Mouse (Mus musculus) heart, embryonic 15.5 days (tissue): ENCODE data around the gene Xpr1. TPM values are rescaled to one million over a fixed set of nuclear protein-coding genes. Genes with fewer than 3 reads are reported as not detected.
"Not testable (repeated sequence)": the region's sequence is repeated elsewhere in the genome, so short reads cannot be mapped to it uniquely, and the experiment has no call there.

Experiments used
- ATAC-seq: fragments of 200-750 bp; cut with Nextera tagmentation; replicated peaks from 2 replicates; pipeline ENCODE4 v1.8.0; 2017; ENCODE audit warnings: low read depth, moderate TSS enrichment; ENCODE audit not compliant: insufficient number of reproducible peaks, insufficient read depth, low FRiP score
- H3K27ac ChIP-seq: fragments of 300-500 bp; sonication (generic); 2 replicates; pipeline ENCODE4 v1.5.1; 2015; ENCODE audit warnings: mild to moderate bottlenecking, inconsistent platforms
- H3K27me3 ChIP-seq: fragments of 300-500 bp; sonication (generic); 2 replicates; pipeline ENCODE4 v1.6.1; 2015; ENCODE audit warnings: inconsistent platforms
- H3K36me3 ChIP-seq: fragments of 300-500 bp; sonication (generic); 2 replicates; pipeline ENCODE4 v1.6.1; 2015; ENCODE audit warnings: mild to moderate bottlenecking, inconsistent platforms
- H3K4me1 ChIP-seq: fragments of 300-500 bp; sonication (generic); replicated peaks from 2 replicates; pipeline ENCODE4 v1.6.1; 2015; ENCODE audit warnings: inconsistent platforms
- H3K4me2 ChIP-seq: fragments of 300-500 bp; sonication (generic); 2 replicates; pipeline ENCODE4 v1.6.1; 2015; ENCODE audit warnings: inconsistent platforms, mild to moderate bottlenecking, moderate library complexity
- H3K4me3 ChIP-seq: fragments of 300-500 bp; sonication (generic); 2 replicates; pipeline ENCODE4 v1.5.1; 2015; ENCODE audit warnings: mild to moderate bottlenecking, inconsistent platforms
- H3K9ac ChIP-seq: fragments of 300-500 bp; sonication (generic); 2 replicates; pipeline ENCODE4 v1.6.1; 2015; ENCODE audit warnings: mild to moderate bottlenecking, inconsistent platforms
- H3K9me3 ChIP-seq: fragments of 300-500 bp; sonication (generic); replicated peaks from 2 replicates; pipeline ENCODE4 v1.6.1; 2016; ENCODE audit warnings: inconsistent platforms
- WGBS: fragments of 180-500 bp; shearing (Covaris S2); methylation state at CpG from one replicate; pipeline ENCODE4 v1.1.7; 2015; ENCODE audit warnings: mixed read lengths; 5-methylcytosine and 5-hydroxymethylcytosine counted together
- polyA plus RNA-seq: library from polyadenylated mRNA; unstranded; fragments of >200 nt; fragmentation: Nextera tagmentation; extraction: Ambion mirVana; gene quantifications from 2 replicates; pipeline ENCODE4 v1.2.1, GENCODE M21; 2015

Gene Xpr1
- polyA plus RNA-seq, 1 experiment from 2014 or later = 8.9 TPM

DNA sequence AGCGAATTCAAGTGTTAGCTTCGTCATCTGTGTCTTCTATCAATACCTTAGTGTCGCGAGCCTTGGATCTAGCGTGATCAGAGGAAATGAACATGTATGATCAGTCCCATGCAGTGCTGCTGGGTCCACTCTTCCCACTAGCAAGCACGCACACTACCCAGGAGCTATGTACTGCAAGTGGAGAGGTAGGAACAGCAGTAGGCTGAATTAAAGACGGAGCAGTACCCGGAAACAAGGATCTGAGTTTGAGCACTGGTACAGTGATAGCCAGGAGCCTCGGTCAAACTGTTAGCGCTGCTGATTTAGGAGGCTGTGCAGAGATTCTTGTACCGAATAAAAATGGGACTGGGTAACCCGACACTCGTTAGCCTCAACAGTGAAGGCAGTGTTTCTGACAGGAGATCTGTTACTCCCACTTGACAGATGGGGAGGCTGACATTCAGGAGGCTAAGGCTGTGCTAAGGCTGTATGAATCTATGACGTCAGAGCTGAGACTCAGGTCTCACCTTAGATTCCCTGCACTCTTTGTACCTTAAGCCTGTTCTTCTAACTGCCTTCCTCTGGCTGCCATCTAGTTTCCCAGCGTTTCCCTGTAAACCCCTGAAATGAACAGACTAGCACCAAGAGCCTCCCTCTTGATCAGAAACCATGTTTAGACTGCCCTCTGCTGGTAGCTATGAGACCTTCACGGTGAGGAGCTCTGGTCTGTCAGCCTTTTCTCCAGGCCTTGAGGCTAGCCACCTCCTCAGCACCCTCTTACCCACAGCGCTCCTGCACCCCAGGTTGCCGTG is 136.0 kb downstream of the Xpr1 start:
- no peak overlapping the region for H3K4me2 ChIP-seq
- 54% methylated on average over 18 of the region's 18 CpGs for WGBS
- no peaks in the 10 kb centered on the region for H3K9me3 ChIP-seq
- H3K9ac ChIP-seq = no peak overlapping the region
- peaks cover 9% of the 10 kb centered on the region; the same call in 1 of the 2 replicates for H3K36me3 ChIP-seq
- H3K27ac ChIP-seq = no peak overlapping the region
- no peaks in the 10 kb centered on the region for H3K27me3 ChIP-seq
- no peak overlapping the region for H3K4me3 ChIP-seq
- peaks cover 4% of the 10 kb centered on the region; the same call in 1 of the 2 replicates for H3K4me1 ChIP-seq
- peak; percentile 82 for ATAC-seq

DNA sequence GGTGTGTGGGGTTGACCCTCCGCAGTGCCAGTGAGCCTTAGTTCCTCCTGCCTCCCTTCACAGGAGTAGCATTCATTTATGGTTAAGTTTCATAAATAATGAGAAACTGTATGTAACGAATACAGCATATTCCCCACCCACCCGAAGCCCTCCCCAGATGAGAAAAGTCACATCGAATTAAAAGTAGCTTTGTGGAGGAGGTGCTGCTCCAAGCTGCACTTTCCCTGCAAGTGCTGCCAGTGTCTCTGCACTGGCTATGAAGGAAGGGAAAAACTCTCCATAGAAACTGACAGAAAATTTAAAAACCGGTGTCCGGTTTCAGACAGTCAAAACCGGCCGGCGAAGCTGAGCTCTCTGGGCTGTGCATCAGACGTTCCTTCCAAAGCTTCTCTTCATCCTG is 136.9 kb downstream of the Xpr1 start:
- Histone ChIP-seq H3K4me1 (peaks cover 4% of the 10 kb centered on the region; the same call in 1 of the 2 replicates), H3K9me3 (no peaks in the 10 kb centered on the region), H3K27me3 (no peaks in the 10 kb centered on the region), H3K4me3 (no peak overlapping the region), H3K27ac (no peak overlapping the region), H3K9ac (no peak overlapping the region), H3K36me3 (peaks cover 9% of the 10 kb centered on the region; the same call in 1 of the 2 replicates), H3K4me2 (no peak overlapping the region)
- 71% methylated on average over 10 of the region's 10 CpGs for WGBS
- no peak for ATAC-seq

- ATAC-seq = no peak
- peaks cover 9% of the 10 kb centered on the region; the same call in 1 of the 2 replicates for H3K36me3 ChIP-seq
- no peaks in the 10 kb centered on the region for H3K27me3 ChIP-seq
- no peaks in the 10 kb centered on the region for H3K9me3 ChIP-seq
- H3K4me1 ChIP-seq = peaks cover 7% of the 10 kb centered on the region; the same call in 1 of the 2 replicates
- no peak overlapping the region for H3K4me3 ChIP-seq
- no peak overlapping the region for H3K27ac ChIP-seq
- H3K9ac ChIP-seq = no peak overlapping the region
- H3K4me2 ChIP-seq = no peak overlapping the region
- 68% methylated on average over 13 of the region's 13 CpGs for WGBS
Measured at GRCm38 (mm10) chr1:155276381-155277033, 140.7 kb downstream of the Xpr1 start.

- Histone ChIP-seq H3K4me1 (peaks cover 7% of the 10 kb centered on the region; the same call in 1 of the 2 replicates), H3K27me3 (no peaks in the 10 kb centered on the region), H3K9ac (no peak overlapping the region), H3K36me3 (peaks cover 5% of the 10 kb centered on the region; the same call in 1 of the 2 replicates), H3K4me2 (no peak overlapping the region), H3K27ac (no peak overlapping the region), H3K4me3 (no peak overlapping the region), H3K9me3 (no peaks in the 10 kb centered on the region)
- ATAC-seq = no peak
- WGBS = 79% methylated on average over 4 of the region's 4 CpGs
Measured at GRCm38 (mm10) chr1:155275793-155276192, 141.4 kb downstream of the Xpr1 start.

- Histone ChIP-seq H3K9ac (no peak overlapping the region), H3K36me3 (no peaks in the 10 kb centered on the region), H3K27ac (no peak overlapping the region), H3K27me3 (no peaks in the 10 kb centered on the region), H3K4me3 (no peak overlapping the region), H3K4me2 (no peak overlapping the region), H3K9me3 (no peaks in the 10 kb centered on the region), H3K4me1 (peaks cover 7% of the 10 kb centered on the region; the same call in 1 of the 2 replicates)
- WGBS = 70% methylated on average over 3 of the region's 3 CpGs
- no peak for ATAC-seq
Measured at GRCm38 (mm10) chr1:155274976-155275375, 142.2 kb downstream of the Xpr1 start.

DNA sequence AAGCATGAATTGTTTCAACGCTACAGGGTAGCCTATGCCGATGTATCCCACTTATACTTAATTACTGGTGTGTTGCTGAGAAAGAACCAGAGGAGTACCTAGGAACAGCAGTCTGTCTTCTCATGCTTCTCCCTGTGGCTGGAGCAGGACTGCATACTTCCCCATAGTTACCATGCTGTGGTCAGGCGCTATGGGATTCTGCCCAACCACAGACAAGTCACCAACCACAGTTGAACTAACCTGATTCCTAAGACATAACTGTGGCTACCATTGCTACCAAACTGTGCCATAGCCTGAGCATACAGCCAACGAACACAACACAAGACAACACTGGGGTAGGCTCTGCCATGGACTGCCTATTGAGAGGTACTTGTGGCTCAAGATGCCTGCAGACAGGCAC is 144.3 kb downstream of the Xpr1 start:
- no peaks in the 10 kb centered on the region for H3K36me3 ChIP-seq
- no peak for ATAC-seq
- WGBS = 85% methylated on average over 4 of the region's 4 CpGs
- no peaks in the 10 kb centered on the region for H3K27me3 ChIP-seq
- H3K4me3 ChIP-seq = no peak overlapping the region
- H3K9ac ChIP-seq = no peak overlapping the region
- no peaks in the 10 kb centered on the region for H3K9me3 ChIP-seq
- H3K4me2 ChIP-seq = no peak overlapping the region
- peaks cover 7% of the 10 kb centered on the region; the same call in 1 of the 2 replicates for H3K4me1 ChIP-seq
- H3K27ac ChIP-seq = no peak overlapping the region

DNA sequence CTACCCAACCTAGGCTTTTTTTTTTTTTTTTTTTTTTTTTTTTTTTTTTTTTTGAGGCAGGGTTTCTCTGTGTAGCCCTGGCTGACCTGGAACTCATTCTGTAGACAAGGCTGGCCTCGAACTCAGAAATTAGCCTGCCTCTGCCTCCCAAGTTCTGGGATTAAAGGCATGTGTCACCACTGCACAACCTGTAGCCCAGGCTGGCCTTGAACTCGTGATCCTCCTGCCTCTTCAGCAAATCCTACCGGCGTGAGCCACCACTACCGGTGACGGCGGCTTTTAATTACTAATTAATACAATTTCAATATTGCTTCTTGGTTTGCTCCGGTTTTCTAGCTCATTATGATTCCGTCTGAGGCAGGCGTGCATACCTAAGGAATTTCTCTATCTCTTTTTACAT is 154.7 kb downstream of the Xpr1 start:
- not testable (repeated sequence) for H3K27ac ChIP-seq, H3K4me3 ChIP-seq, H3K27me3 ChIP-seq, H3K4me1 ChIP-seq, ATAC-seq, H3K36me3 ChIP-seq, H3K9ac ChIP-seq, H3K9me3 ChIP-seq, H3K4me2 ChIP-seq
- 87% methylated on average over 10 of the region's 10 CpGs for WGBS

DNA sequence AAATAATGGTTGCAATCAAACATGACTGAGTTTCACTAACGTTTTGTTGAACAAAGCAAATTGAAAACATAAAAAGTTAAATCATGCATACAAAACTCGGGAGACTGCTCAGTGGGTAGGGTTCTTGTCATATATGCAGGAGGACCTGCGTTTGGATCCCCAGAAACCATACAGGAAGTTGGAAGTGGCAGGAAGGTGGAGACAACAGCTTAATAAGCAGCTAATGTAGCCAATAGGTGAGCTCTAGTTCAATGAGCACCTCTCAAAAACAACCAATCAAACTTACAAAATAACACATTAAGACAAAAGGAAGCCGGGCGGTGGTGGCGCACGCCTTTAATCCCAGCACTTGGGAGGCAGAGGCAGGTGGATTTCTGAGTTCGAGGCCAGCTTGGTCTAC is 162.9 kb downstream of the Xpr1 start:
- no peaks in the 10 kb centered on the region for H3K9me3 ChIP-seq
- H3K36me3 ChIP-seq = no peaks in the 10 kb centered on the region
- peaks cover 4% of the 10 kb centered on the region for H3K4me1 ChIP-seq
- WGBS = 81% methylated on average over 8 of the region's 8 CpGs
- H3K27me3 ChIP-seq = no peaks in the 10 kb centered on the region
- H3K27ac ChIP-seq = no peak overlapping the region
- ATAC-seq = no peak
- H3K4me3 ChIP-seq = no peak overlapping the region
- no peak overlapping the region for H3K4me2 ChIP-seq
- H3K9ac ChIP-seq = no peak overlapping the region

DNA sequence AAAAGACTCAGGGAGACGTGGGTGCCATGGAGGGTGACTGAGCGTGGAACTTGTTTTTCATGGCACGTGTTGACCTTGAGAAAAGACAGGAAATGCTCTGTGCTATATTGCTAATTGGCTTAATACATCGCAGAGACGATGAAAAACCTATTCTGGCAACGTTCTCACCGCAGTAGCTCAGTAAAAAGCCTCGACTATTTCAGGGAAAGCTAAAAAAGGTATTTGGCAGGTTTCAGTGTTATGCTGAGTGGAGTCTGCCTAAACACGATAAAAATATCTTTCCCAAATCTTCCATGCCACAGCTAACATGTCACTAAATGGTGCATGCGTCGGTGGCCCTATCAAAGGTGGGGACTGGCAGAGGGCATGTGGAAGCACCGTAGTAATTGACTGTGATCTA is 164.1 kb downstream of the Xpr1 start:
- peaks cover 4% of the 10 kb centered on the region for H3K4me1 ChIP-seq
- WGBS = 61% methylated on average over 12 of the region's 12 CpGs
- H3K4me3 ChIP-seq = no peak overlapping the region
- H3K9ac ChIP-seq = no peak overlapping the region
- no peaks in the 10 kb centered on the region for H3K27me3 ChIP-seq
- no peaks in the 10 kb centered on the region for H3K36me3 ChIP-seq
- H3K9me3 ChIP-seq = no peaks in the 10 kb centered on the region
- H3K27ac ChIP-seq = no peak overlapping the region
- no peak overlapping the region for H3K4me2 ChIP-seq
- no peak for ATAC-seq

DNA sequence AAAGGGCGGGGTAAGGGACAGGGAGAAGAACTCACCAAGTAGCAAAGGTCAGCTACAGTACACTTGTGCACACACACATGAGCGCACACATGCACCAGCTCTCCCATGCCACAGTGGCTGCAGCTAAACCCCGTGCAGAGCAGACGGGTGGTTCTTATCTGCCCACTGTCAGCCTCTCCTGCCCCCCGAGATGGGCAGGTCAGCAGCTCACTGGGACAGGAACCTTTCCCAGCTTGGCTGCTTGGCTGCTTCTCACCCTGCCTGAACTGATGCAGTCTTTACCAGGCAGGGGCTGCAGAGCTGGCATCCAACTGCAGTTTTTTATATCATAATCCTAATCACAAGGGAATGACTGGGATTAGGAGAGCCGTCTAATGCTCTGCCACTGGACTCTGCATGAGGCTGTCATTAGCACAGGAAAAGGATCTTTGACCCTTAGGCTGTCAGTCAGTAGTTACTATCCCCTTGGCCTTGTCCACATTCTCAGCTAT is 164.5 kb downstream of the Xpr1 start:
- Histone ChIP-seq H3K4me3 (no peak overlapping the region), H3K4me1 (peaks cover 4% of the 10 kb centered on the region), H3K27me3 (no peaks in the 10 kb centered on the region), H3K36me3 (no peaks in the 10 kb centered on the region), H3K9ac (no peak overlapping the region), H3K4me2 (no peak overlapping the region), H3K27ac (no peak overlapping the region), H3K9me3 (no peaks in the 10 kb centered on the region)
- ATAC-seq = 0 out of 2 replicates have a peak, but pooled peaks have one; percentile 18
- 28% methylated on average over 6 of the region's 6 CpGs for WGBS

- Histone ChIP-seq H3K27ac (no peak overlapping the region), H3K4me3 (no peak overlapping the region), H3K36me3 (no peaks in the 10 kb centered on the region), H3K27me3 (no peaks in the 10 kb centered on the region), H3K9ac (no peak overlapping the region), H3K4me2 (no peak overlapping the region), H3K4me1 (peaks cover 4% of the 10 kb centered on the region), H3K9me3 (no peaks in the 10 kb centered on the region)
- WGBS = 64% methylated on average over 5 of the region's 5 CpGs
- ATAC-seq = no peak
Measured at GRCm38 (mm10) chr1:155251596-155251995, 165.6 kb downstream of the Xpr1 start.
